Mouse (Mus musculus) large intestine, adult 2 months (tissue): ENCODE results near the gene Itih4. TPM values are rescaled to one million over a fixed set of nuclear protein-coding genes. Genes with fewer than 3 reads are reported as not detected.

Source experiments
- DNase-seq: peaks from one replicate; pipeline ENCODE4 v3.0.0-alpha.2; 2012; ENCODE audit warnings: low read depth, low spot score
- WGBS: fragments of 180-500 bp; shearing (Covaris S2); methylation state at CpG from one replicate; pipeline ENCODE4 v1.1.7; 2018; 5-methylcytosine and 5-hydroxymethylcytosine counted together
- polyA plus RNA-seq: library from polyadenylated mRNA; depleted of rRNA; stranded (reverse); fragments of >200 nt; gene quantifications from 2 replicates; pipeline ENCODE4 v1.2.3, GENCODE M21; 2012; rRNA removed

The Itih4 gene
- polyA plus RNA-seq = 0.02 and 0.03 TPM in 2 replicates

- DNase-seq = no peak
- WGBS = 91% methylated on average over 3 of the region's 3 CpGs
These were observed at the start of gene Itih4 for GRCm38 (mm10) chr14:30886204-30886603. Itih4 (plus strand) TSS chr14:30886476.

- DNase-seq = no peak
- WGBS = 79% methylated on average over 14 of the region's 14 CpGs
These were observed 48.8 kb upstream of the Itih4 start for GRCm38 (mm10) chr14:30837416-30837996.

- no peak for DNase-seq
- whole genome bisulfite sequencing = 88% methylated on average over 3 of the region's 3 CpGs
These were observed 42.6 kb upstream of the Itih4 start for GRCm38 (mm10) chr14:30843701-30844100.

GRCm38 (mm10) chr14:30850504-30850903 is 35.8 kb upstream of the Itih4 start:
- 94% methylated on average over 5 of the region's 5 CpGs for WGBS
- DNase-seq = no peak

- no peak for DNase-seq
- WGBS = 78% methylated on average over 5 of the region's 5 CpGs
These were observed 34.0 kb upstream of the Itih4 start for GRCm38 (mm10) chr14:30852325-30852724.

GRCm38 (mm10) chr14:30855316-30855715 is 31.0 kb upstream of the Itih4 start:
- no peak for DNase-seq
- 87% methylated on average over 3 of the region's 3 CpGs for WGBS

- no peak for DNase-seq
- WGBS = 37% methylated on average over 10 of the region's 10 CpGs
These were observed 29.3 kb upstream of the Itih4 start for GRCm38 (mm10) chr14:30856885-30857507.

GRCm38 (mm10) chr14:30857990-30858389 is 28.3 kb upstream of the Itih4 start:
- WGBS = 81% methylated on average over 4 of the region's 4 CpGs
- no peak for DNase-seq

- DNase-seq = peak; percentile 40
- 19% methylated on average over 16 of the region's 16 CpGs for WGBS
These were observed 24.7 kb upstream of the Itih4 start for GRCm38 (mm10) chr14:30861421-30862125.

GRCm38 (mm10) chr14:30862368-30862767 is 23.9 kb upstream of the Itih4 start:
- WGBS = 47% methylated on average over 9 of the region's 9 CpGs
- DNase-seq = no peak

- 78% methylated on average over 3 of the region's 3 CpGs for WGBS
- DNase-seq = no peak
These were observed 21.0 kb upstream of the Itih4 start for GRCm38 (mm10) chr14:30865311-30865710.

GRCm38 (mm10) chr14:30867042-30867441 is 19.2 kb upstream of the Itih4 start:
- peak; percentile 42 for DNase-seq
- 26% methylated on average over 5 of the region's 5 CpGs for WGBS

GRCm38 (mm10) chr14:30868826-30869225 is 17.4 kb upstream of the Itih4 start:
- DNase-seq = no peak
- 91% methylated on average over 10 of the region's 10 CpGs for WGBS

GRCm38 (mm10) chr14:30869391-30869801 is 16.9 kb upstream of the Itih4 start:
- DNase-seq = no peak
- WGBS = 93% methylated on average over 8 of the region's 8 CpGs

- no peak for DNase-seq
- 76% methylated on average over 25 of the region's 25 CpGs for WGBS
These were observed 15.8 kb upstream of the Itih4 start for GRCm38 (mm10) chr14:30870206-30871147.

GRCm38 (mm10) chr14:30874095-30874700 is 12.1 kb upstream of the Itih4 start:
- DNase-seq = no peak
- 85% methylated on average over 18 of the region's 18 CpGs for WGBS

- no peak for DNase-seq
- WGBS = 39% methylated on average over 12 of the region's 12 CpGs
These were observed 11.0 kb upstream of the Itih4 start for GRCm38 (mm10) chr14:30875130-30875865.

- 81% methylated on average over 9 of the region's 9 CpGs for WGBS
- no peak for DNase-seq
These were observed 10.3 kb upstream of the Itih4 start for GRCm38 (mm10) chr14:30875955-30876354.

GRCm38 (mm10) chr14:30876451-30876850 is 9.8 kb upstream of the Itih4 start:
- 90% methylated on average over 10 of the region's 10 CpGs for WGBS
- no peak for DNase-seq
